Mouse (Mus musculus): ENCODE data around the gene Gucy1b2. TPM values are rescaled to one million over a fixed set of nuclear protein-coding genes. Genes with fewer than 3 reads are reported as not detected.

Gucy1b2 gene
- polyA plus RNA-seq, 1 experiment from 2014 or later, result 5.1 TPM

- WGBS, result 17% methylated on average over 6 of the region's 6 CpGs
- Histone ChIP-seq H3K4me3 (0 out of 2 replicates have a peak overlapping the region, but pooled peaks have one; percentile 3), H3K36me3 (ENCODE audit: poor library complexity, severe bottlenecking) (no peaks in the 10 kb centered on the region), H3K9me3 (replicated peaks) (no peaks in the 10 kb centered on the region), H3K4me1 (peaks cover 41% of the 10 kb centered on the region), H3K9ac (peak overlapping the region; percentile 12; the same call in 1 of the 2 replicates), H3K27ac (peak overlapping the region; percentile 96), H3K4me2 (peak overlapping the region; percentile 35), H3K27me3 (no peaks in the 10 kb centered on the region)
- peak; percentile 94 for ATAC-seq
These were observed 66.9 kb downstream of the Gucy1b2 start for GRCm38 (mm10) chr14:62389064-62389728.

GRCm38 (mm10) chr14:62383786-62384299, 72.2 kb downstream of the Gucy1b2 start:
- Histone ChIP-seq H3K27ac (peak overlapping the region; percentile 48; the same call in 1 of the 2 replicates), H3K4me1 (peaks cover 11% of the 10 kb centered on the region), H3K27me3 (no peaks in the 10 kb centered on the region), H3K36me3 (ENCODE audit: poor library complexity, severe bottlenecking) (0 out of 2 replicates have a peak, but pooled peaks cover 7% of the 10 kb centered on the region), H3K9me3 (replicated peaks) (no peaks in the 10 kb centered on the region; the same call in 1 of the 2 replicates), H3K9ac (no peak overlapping the region), H3K4me3 (no peak overlapping the region), H3K4me2 (no peak overlapping the region)
- WGBS, result 91% methylated on average over 3 of the region's 3 CpGs
- no peak for ATAC-seq

GRCm38 (mm10) chr14:62383109-62383508, 73.0 kb downstream of the Gucy1b2 start:
- ATAC-seq, result peak; percentile 62; the same call in 1 of the 2 replicates
- whole genome bisulfite sequencing, result 83% methylated on average over 3 of the region's 3 CpGs

GRCm38 (mm10) chr14:62380606-62381005, 75.5 kb downstream of the Gucy1b2 start:
- Histone ChIP-seq H3K36me3 (ENCODE audit: poor library complexity, severe bottlenecking) (0 out of 2 replicates have a peak, but pooled peaks cover 17% of the 10 kb centered on the region), H3K27ac (no peak overlapping the region; the same call in 1 of the 2 replicates), H3K4me2 (no peak overlapping the region), H3K9me3 (replicated peaks) (no peaks in the 10 kb centered on the region; the same call in 1 of the 2 replicates), H3K4me1 (peaks cover 7% of the 10 kb centered on the region), H3K9ac (no peak overlapping the region), H3K27me3 (no peaks in the 10 kb centered on the region), H3K4me3 (no peak overlapping the region)
- 66% methylated on average over 6 of the region's 6 CpGs for WGBS
- no peak for ATAC-seq

More at GRCm38 (mm10) chr14:62383109-62383508, 73.0 kb downstream of the Gucy1b2 start:
- Histone ChIP-seq H3K9ac (no peak overlapping the region), H3K27me3 (no peaks in the 10 kb centered on the region), H3K4me3 (no peak overlapping the region), H3K27ac (no peak overlapping the region), H3K4me2 (no peak overlapping the region), H3K4me1 (0 out of 2 replicates have a peak, but pooled peaks cover 4% of the 10 kb centered on the region), H3K9me3 (replicated peaks) (no peaks in the 10 kb centered on the region; the same call in 1 of the 2 replicates), H3K36me3 (ENCODE audit: poor library complexity, severe bottlenecking) (0 out of 2 replicates have a peak, but pooled peaks cover 9% of the 10 kb centered on the region)

- ATAC-seq, result no peak
- Histone ChIP-seq H3K4me2 (no peak overlapping the region), H3K4me1 (peaks cover 10% of the 10 kb centered on the region), H3K9ac (no peak overlapping the region), H3K4me3 (no peak overlapping the region), H3K27ac (no peak overlapping the region), H3K9me3 (replicated peaks) (no peaks in the 10 kb centered on the region; the same call in 1 of the 2 replicates), H3K27me3 (no peaks in the 10 kb centered on the region), H3K36me3 (ENCODE audit: poor library complexity, severe bottlenecking) (0 out of 2 replicates have a peak, but pooled peaks cover 17% of the 10 kb centered on the region)
- 100% methylated on average over 2 of the region's 2 CpGs for whole genome bisulfite sequencing
These were observed 76.7 kb downstream of the Gucy1b2 start for GRCm38 (mm10) chr14:62379391-62379790.

DNA sequence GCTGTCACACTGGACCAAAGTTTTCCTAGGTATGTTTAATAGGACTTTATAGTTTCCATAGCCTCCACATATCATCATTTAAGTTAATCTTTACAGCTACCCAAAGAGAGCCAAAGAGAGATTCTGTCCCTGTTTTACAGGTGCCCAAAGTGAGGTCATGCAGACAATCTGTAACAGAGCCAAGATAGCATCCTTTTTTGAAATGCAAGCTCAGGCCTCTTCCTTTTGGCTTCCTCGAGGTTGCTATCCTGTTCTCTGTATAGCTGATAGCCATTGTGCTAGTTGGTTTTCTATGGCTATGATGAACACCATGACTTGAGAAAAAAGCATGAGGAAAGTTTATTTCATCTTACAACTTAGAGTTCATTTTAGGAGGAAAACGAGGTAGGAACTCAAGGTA, 80.0 kb downstream of the Gucy1b2 start:
- 85% methylated on average over 2 of the region's 2 CpGs for WGBS
- no peak for ATAC-seq
- Histone ChIP-seq H3K27me3 (no peaks in the 10 kb centered on the region), H3K27ac (0 out of 2 replicates have a peak overlapping the region, but pooled peaks have one; percentile 15), H3K9me3 (replicated peaks) (no peaks in the 10 kb centered on the region), H3K4me2 (no peak overlapping the region), H3K9ac (no peak overlapping the region), H3K36me3 (ENCODE audit: poor library complexity, severe bottlenecking) (peaks cover 20% of the 10 kb centered on the region; the same call in 1 of the 2 replicates), H3K4me1 (peaks cover 10% of the 10 kb centered on the region), H3K4me3 (no peak overlapping the region)

DNA sequence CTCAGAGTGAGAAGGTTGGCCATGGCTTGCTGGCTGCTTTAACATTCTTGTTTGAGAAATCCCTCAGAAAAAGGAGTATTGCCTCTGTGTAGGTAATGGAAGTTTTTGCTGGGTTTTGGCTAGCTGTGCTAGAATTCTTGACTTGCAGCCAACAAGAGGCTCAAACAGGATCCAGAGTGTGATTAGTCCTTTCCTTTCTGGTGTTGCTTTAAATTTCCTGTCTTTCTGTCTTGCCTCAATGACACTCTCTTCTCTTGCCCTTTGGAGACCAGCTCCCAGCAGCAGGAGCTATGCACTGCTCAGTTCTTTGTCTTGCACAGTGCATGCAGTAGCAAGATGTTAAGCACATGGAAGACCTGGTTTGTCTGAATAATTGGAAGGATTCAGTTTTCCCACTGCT, 80.4 kb downstream of the Gucy1b2 start:
- H3K27me3 ChIP-seq, result no peaks in the 10 kb centered on the region
- H3K9me3 ChIP-seq (replicated peaks), result no peaks in the 10 kb centered on the region
- peak overlapping the region; percentile 15; the same call in 1 of the 2 replicates for H3K27ac ChIP-seq
- peaks cover 10% of the 10 kb centered on the region for H3K4me1 ChIP-seq
- no peak overlapping the region for H3K4me3 ChIP-seq
- H3K36me3 ChIP-seq (ENCODE audit: poor library complexity, severe bottlenecking), result peaks cover 23% of the 10 kb centered on the region; the same call in 1 of the 2 replicates
- 0 out of 2 replicates have a peak, but pooled peaks have one; percentile 43 for ATAC-seq
- H3K9ac ChIP-seq, result no peak overlapping the region
- H3K4me2 ChIP-seq, result no peak overlapping the region

- Histone ChIP-seq H3K36me3 (ENCODE audit: poor library complexity, severe bottlenecking) (peaks cover 30% of the 10 kb centered on the region), H3K27ac (no peak overlapping the region), H3K4me1 (peaks cover 10% of the 10 kb centered on the region), H3K9ac (no peak overlapping the region), H3K9me3 (replicated peaks) (no peaks in the 10 kb centered on the region), H3K4me3 (no peak overlapping the region), H3K4me2 (no peak overlapping the region), H3K27me3 (no peaks in the 10 kb centered on the region)
- no peak for ATAC-seq
- WGBS, result 73% methylated on average over 10 of the region's 10 CpGs
These were observed 82.1 kb downstream of the Gucy1b2 start for GRCm38 (mm10) chr14:62374001-62374400.

GRCm38 (mm10) chr14:62370819-62371218, 85.3 kb downstream of the Gucy1b2 start:
- H3K9me3 ChIP-seq (replicated peaks), result no peaks in the 10 kb centered on the region
- H3K27me3 ChIP-seq, result no peaks in the 10 kb centered on the region
- peaks cover 49% of the 10 kb centered on the region for H3K36me3 ChIP-seq (ENCODE audit: poor library complexity, severe bottlenecking)
- no peak overlapping the region for H3K4me2 ChIP-seq
- H3K9ac ChIP-seq, result no peak overlapping the region
- no peak for ATAC-seq
- no peak overlapping the region for H3K4me3 ChIP-seq
- no peak overlapping the region for H3K27ac ChIP-seq
- peaks cover 10% of the 10 kb centered on the region for H3K4me1 ChIP-seq
- 88% methylated on average over 6 of the region's 6 CpGs for WGBS

DNA sequence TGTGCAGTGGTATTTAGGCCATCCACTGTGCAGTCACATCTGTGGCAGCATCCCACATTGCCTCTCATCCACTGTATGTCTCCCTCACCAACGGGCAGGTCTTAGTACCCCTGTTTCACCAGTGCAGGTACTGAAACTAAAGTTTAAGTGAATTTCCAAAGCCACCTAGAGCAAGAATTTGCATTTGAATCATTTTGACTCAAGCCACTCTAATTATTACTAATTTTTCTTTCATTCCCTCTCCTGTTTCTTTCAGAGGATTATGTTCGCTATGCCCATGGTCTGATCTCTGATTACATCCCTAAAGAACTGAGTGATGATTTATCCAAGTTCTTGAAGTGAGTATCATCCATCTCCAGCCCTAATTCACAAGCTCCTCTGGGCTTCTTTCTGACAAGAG, 92.3 kb downstream of the Gucy1b2 start:
- H3K9me3 ChIP-seq (replicated peaks), result no peaks in the 10 kb centered on the region
- H3K4me3 ChIP-seq, result no peak overlapping the region
- no peak overlapping the region for H3K4me2 ChIP-seq
- no peak overlapping the region for H3K9ac ChIP-seq
- no peak for ATAC-seq
- H3K27me3 ChIP-seq, result no peaks in the 10 kb centered on the region
- WGBS, result 88% methylated on average over 2 of the region's 2 CpGs
- H3K4me1 ChIP-seq, result no peaks in the 10 kb centered on the region
- H3K27ac ChIP-seq, result no peak overlapping the region
- H3K36me3 ChIP-seq (ENCODE audit: poor library complexity, severe bottlenecking), result peaks cover 79% of the 10 kb centered on the region

DNA sequence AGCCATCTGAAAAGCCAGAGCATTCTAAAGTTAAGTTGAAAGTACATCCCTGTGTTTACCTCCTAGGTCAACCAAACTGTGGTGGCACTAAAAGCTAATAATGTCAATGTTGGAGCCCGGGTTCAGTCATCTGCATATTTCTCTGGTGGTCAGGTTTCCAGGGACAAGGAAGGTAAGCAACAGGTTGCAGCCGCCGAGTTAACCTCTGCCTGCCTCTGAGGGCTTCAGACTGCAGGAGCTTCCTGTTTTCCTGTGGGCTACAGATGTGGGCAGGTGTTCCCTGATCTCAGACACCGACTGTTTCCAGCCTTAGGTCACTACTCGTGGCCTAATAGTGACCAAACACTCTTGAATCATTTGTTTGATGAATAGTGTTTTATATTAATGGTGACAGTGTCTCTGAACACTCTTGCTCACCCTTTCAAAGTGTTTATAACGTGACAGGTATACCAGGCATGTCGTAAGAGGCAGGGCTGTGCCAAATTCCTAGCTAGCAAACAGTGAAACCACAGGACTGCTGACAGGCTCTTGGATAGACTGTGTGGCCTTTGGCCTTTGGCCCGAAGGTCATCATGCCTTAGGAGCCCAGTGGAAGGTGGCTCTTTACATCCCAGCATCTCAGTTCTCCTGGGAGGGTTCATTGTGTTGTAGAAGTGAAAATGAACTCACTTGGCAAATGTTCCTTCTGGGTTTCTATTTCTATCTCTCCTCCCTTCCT, 94.7 kb downstream of the Gucy1b2 start:
- no peak for ATAC-seq
- 89% methylated on average over 8 of the region's 8 CpGs for WGBS
- H3K27ac ChIP-seq, result no peak overlapping the region

GRCm38 (mm10) chr14:62355201-62355600, 100.9 kb downstream of the Gucy1b2 start:
- Histone ChIP-seq H3K9me3 (replicated peaks) (no peaks in the 10 kb centered on the region), H3K4me1 (no peaks in the 10 kb centered on the region), H3K9ac (no peak overlapping the region), H3K4me2 (no peak overlapping the region), H3K27me3 (no peaks in the 10 kb centered on the region), H3K36me3 (ENCODE audit: poor library complexity, severe bottlenecking) (peaks cover 22% of the 10 kb centered on the region), H3K27ac (no peak overlapping the region), H3K4me3 (no peak overlapping the region)
- ATAC-seq, result no peak
- 88% methylated on average over 7 of the region's 7 CpGs for WGBS

More for the DNA sequence above, 94.7 kb downstream of the Gucy1b2 start:
- H3K4me2 ChIP-seq, result no peak overlapping the region
- H3K9ac ChIP-seq, result no peak overlapping the region
- no peak overlapping the region for H3K4me3 ChIP-seq
- no peaks in the 10 kb centered on the region for H3K4me1 ChIP-seq
- H3K36me3 ChIP-seq (ENCODE audit: poor library complexity, severe bottlenecking), result peaks cover 58% of the 10 kb centered on the region
- H3K9me3 ChIP-seq (replicated peaks), result no peaks in the 10 kb centered on the region
- no peaks in the 10 kb centered on the region for H3K27me3 ChIP-seq
